Mouse (Mus musculus) liver, embryonic 14.5 days (tissue): ENCODE measurements around the gene Tcp11x2.

Source experiments
- CTCF ChIP-seq: IDR thresholded peaks from 2 replicates; pipeline ENCODE4 v1.5.1; 2016; ENCODE audit warnings: antibody characterized with exemption, low read depth, control low read depth
- EP300 ChIP-seq: IDR thresholded peaks from 2 replicates; pipeline ENCODE4 v1.6.1; 2016; ENCODE audit warnings: antibody characterized with exemption, low read depth

DNA sequence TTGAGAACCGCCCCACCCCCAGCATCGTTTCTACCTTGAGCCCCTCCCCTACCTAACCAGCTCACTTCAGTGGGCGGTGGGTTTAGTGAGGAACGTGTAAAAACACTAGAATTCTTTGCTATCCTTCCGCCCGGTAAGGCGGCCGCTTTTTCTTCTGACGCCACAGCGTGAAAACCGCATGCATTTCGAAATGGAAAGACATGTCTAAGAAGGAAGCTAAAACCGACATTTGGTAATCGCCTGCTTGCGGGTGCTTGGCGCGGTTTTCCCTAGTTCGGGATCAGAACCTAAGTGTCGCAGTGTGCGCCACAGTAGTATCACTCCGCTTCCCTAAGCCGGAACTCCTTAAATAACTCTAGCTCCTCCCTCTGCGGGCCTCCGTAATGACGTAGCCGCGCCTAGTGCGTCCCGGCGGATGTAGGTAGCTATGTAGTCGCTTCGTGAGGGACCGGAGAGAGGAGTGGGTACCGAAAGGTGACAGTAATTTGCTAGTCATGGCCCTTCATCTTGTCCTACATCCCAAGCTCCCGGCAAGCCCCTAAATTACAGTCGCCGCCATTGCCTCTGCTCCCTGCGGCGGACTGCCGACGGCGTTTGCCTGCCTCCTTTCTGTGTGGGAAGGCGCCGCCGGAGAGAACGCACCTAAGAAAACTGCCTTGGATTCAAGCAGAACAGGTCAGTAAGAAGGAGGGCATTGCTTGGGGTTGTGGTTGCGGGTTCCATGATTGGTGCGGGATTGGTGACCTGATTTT is 48.9 kb upstream of the Tcp11x2 start, which contains the start of the genes Armcx5 and Gprasp1:
- TF ChIP-seq EP300 (no peak), CTCF (no peak)
